Mouse (Mus musculus) liver, embryonic 16.5 days (tissue): ENCODE measurements around the gene Btbd11. TPM values are rescaled to one million over a fixed set of nuclear protein-coding genes. Genes with fewer than 3 reads are reported as not detected.

Source experiments
- ATAC-seq: fragments of 200-750 bp; cut with Nextera tagmentation; 2 replicates; pipeline ENCODE4 v1.8.0; 2017; ENCODE audit warnings: low read depth, mild to moderate bottlenecking, moderate number of reproducible peaks, moderate library complexity
- H3K27ac ChIP-seq: fragments of 300-500 bp; sonication (generic); 2 replicates; pipeline ENCODE4 v1.5.1; 2014; ENCODE audit warnings: mild to moderate bottlenecking, low read length
- H3K27me3 ChIP-seq: fragments of 300-500 bp; sonication (generic); 2 replicates; pipeline ENCODE4 v1.6.1; 2014; ENCODE audit warnings: low read depth, low read length, mixed read lengths; ENCODE audit not compliant: control insufficient read depth, insufficient read depth
- H3K36me3 ChIP-seq: fragments of 300-500 bp; sonication (generic); 2 replicates; pipeline ENCODE4 v1.6.1; 2014; ENCODE audit warnings: mild to moderate bottlenecking; ENCODE audit not compliant: control insufficient read depth, insufficient read depth
- H3K4me1 ChIP-seq: fragments of 300-500 bp; sonication (generic); 2 replicates; pipeline ENCODE4 v1.6.1; 2014; ENCODE audit warnings: low read depth, low read length, mixed read lengths; ENCODE audit not compliant: control insufficient read depth
- H3K4me2 ChIP-seq: fragments of 300-500 bp; sonication (generic); 2 replicates; pipeline ENCODE4 v1.6.1; 2014; ENCODE audit warnings: low read depth, low read length, mixed read lengths
- H3K4me3 ChIP-seq: fragments of 300-500 bp; sonication (generic); 2 replicates; pipeline ENCODE4 v1.5.1; 2014; ENCODE audit warnings: low read depth, mild to moderate bottlenecking, low read length
- H3K9ac ChIP-seq: fragments of 300-500 bp; sonication (generic); 2 replicates; pipeline ENCODE4 v1.6.1; 2014; ENCODE audit warnings: low read depth, low read length
- H3K9me3 ChIP-seq: fragments of 300-500 bp; sonication (generic); replicated peaks from 2 replicates; pipeline ENCODE4 v1.6.1; 2016; ENCODE audit warnings: low read length; ENCODE audit not compliant: control insufficient read depth
- WGBS: fragments of 180-500 bp; shearing (Covaris S2); extraction: QIAGEN DNeasy Blood & Tissue Kit; methylation state at CpG from one replicate; pipeline ENCODE4 v1.1.7; 2014; ENCODE audit not compliant: insufficient replicate concordance; 5-methylcytosine and 5-hydroxymethylcytosine counted together
- polyA plus RNA-seq: library from polyadenylated mRNA; unstranded; fragments of >200 nt; fragmentation: Nextera tagmentation; extraction: Ambion mirVana; gene quantifications from 2 replicates; pipeline ENCODE4 v1.2.1, GENCODE M21; 2015

Gene Btbd11
- polyA plus RNA-seq, 1 experiment from 2014 or later, result 0.31 TPM

DNA sequence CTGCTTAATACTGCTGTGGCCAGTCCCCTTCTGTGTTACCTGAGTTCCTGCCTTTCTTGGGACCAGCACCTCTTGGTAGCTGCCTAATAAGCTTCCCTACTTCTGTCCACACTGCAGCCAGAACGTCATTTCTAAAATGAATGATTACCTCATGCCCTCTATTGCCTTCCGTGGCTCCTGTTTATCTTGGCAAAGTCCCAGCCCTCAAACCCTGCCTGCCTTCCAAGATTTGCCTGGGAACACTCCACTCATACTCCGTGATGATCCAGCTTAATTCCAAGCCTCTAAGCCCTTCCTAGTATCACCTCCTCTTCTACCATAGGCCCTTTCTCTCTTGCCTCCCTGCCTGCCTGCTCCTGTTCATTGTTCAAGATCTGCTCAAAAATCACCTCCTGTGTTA lies 94.5 kb downstream of the Btbd11 start:
- no peaks in the 10 kb centered on the region for H3K27me3 ChIP-seq
- no peaks in the 10 kb centered on the region for H3K36me3 ChIP-seq
- ATAC-seq, result no peak
- 28% methylated on average over 3 of the region's 3 CpGs for WGBS
- no peak overlapping the region for H3K4me2 ChIP-seq
- H3K27ac ChIP-seq, result no peak overlapping the region
- H3K9me3 ChIP-seq, result no peaks in the 10 kb centered on the region
- no peak overlapping the region for H3K4me3 ChIP-seq
- H3K9ac ChIP-seq, result no peak overlapping the region
- H3K4me1 ChIP-seq, result no peaks in the 10 kb centered on the region

DNA sequence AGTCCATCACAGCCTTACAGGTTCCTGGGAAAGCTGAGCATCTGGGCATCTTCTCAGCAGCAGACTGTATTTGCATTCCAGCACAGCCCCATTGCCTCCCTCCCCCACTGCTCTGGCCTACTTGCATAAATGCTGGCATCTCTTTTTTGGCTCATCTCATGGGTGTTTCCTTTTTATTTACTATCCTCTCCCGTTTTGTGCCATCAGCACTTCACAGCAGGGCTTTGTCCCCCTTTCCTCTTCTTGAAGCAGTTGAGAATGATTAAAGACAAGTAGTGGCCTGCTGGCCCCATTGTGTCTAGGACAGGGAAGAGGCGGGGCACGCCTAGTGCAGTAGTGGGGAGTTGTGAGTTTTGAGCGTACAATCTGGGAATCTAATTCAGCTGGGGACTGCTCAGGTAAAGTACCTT lies 95.5 kb downstream of the Btbd11 start:
- 42% methylated on average over 4 of the region's 4 CpGs for WGBS

DNA sequence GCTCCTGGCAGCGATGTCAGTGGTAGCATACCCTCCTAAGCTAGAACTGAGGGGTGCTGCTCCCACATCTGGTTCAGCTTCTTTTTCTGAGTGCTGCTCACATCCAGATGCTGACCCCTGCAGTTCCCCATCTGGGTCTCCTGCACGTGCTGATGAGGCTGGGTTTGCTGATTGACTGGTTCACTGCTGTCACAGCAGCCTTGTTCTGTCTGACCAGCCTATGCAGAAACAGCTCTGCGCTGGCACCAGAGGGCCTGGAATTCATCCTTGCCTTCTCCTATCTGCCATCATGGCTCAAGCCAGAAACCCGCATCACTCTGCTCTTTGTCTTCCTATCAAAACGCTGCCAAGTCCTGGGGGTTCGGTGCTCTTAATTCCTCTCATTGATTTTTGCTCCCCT lies 95.9 kb downstream of the Btbd11 start:
- no peaks in the 10 kb centered on the region for H3K36me3 ChIP-seq
- no peak overlapping the region for H3K4me3 ChIP-seq
- no peak overlapping the region for H3K27ac ChIP-seq
- no peak overlapping the region for H3K9ac ChIP-seq
- 32% methylated on average over 6 of the region's 6 CpGs for WGBS
- H3K27me3 ChIP-seq, result no peaks in the 10 kb centered on the region
- H3K9me3 ChIP-seq, result no peaks in the 10 kb centered on the region
- no peaks in the 10 kb centered on the region for H3K4me1 ChIP-seq
- H3K4me2 ChIP-seq, result no peak overlapping the region
- no peak for ATAC-seq

More for the DNA sequence above, 95.5 kb downstream of the Btbd11 start:
- H3K4me3 ChIP-seq, result no peak overlapping the region
- no peaks in the 10 kb centered on the region for H3K4me1 ChIP-seq
- H3K27ac ChIP-seq, result no peak overlapping the region
- H3K36me3 ChIP-seq, result no peaks in the 10 kb centered on the region
- ATAC-seq, result no peak
- no peaks in the 10 kb centered on the region for H3K27me3 ChIP-seq
- H3K4me2 ChIP-seq, result no peak overlapping the region
- H3K9me3 ChIP-seq, result no peaks in the 10 kb centered on the region
- H3K9ac ChIP-seq, result no peak overlapping the region

DNA sequence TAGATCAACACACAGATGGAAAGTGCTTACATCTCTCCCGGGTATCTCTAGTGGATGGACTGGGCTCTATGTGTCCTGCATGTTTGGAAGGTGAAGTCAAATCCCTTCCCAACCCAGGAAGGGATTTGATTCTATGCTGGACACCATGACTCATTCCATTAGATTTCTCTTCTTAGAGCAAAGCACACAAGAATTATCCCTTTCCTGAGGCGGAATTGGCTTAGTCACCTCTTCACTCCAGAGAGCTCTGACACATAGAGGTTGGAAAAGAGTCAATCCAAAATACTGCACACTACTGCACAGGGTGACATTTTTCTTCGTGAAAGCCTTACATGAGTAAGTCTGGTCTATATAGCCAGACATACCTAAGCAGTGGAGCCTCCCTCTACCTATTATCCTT lies 99.8 kb downstream of the Btbd11 start:
- Histone ChIP-seq H3K27ac (no peak overlapping the region), H3K9me3 (no peaks in the 10 kb centered on the region), H3K4me3 (no peak overlapping the region), H3K9ac (no peak overlapping the region), H3K4me1 (no peaks in the 10 kb centered on the region), H3K4me2 (no peak overlapping the region), H3K27me3 (no peaks in the 10 kb centered on the region), H3K36me3 (no peaks in the 10 kb centered on the region)
- no peak for ATAC-seq
- 54% methylated on average over 3 of the region's 3 CpGs for WGBS

DNA sequence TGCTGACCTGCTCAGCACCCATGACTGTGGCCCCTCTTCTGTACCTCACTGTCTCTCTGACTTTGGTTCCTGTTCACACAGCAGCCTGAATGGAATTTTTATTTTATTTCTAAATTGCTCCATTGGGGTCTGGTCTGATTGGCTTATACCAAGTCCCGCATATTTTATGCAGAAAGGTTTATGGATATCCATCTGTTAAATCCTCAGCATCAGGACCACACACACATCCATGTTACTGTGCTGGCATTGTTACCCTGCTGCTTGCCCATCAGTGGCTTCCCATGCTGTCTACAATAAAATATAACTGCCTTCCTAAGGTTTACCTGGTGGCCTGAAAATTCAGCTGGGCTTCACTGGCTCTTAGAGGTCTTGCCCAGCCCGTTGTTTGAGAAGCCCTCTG lies 106.0 kb downstream of the Btbd11 start:
- Histone ChIP-seq H3K4me3 (no peak overlapping the region), H3K9me3 (no peaks in the 10 kb centered on the region), H3K9ac (no peak overlapping the region), H3K4me1 (no peaks in the 10 kb centered on the region), H3K27ac (no peak overlapping the region), H3K36me3 (no peaks in the 10 kb centered on the region), H3K4me2 (no peak overlapping the region), H3K27me3 (no peaks in the 10 kb centered on the region)
- WGBS, result 59% methylated on average over 2 of the region's 2 CpGs
- ATAC-seq, result no peak

DNA sequence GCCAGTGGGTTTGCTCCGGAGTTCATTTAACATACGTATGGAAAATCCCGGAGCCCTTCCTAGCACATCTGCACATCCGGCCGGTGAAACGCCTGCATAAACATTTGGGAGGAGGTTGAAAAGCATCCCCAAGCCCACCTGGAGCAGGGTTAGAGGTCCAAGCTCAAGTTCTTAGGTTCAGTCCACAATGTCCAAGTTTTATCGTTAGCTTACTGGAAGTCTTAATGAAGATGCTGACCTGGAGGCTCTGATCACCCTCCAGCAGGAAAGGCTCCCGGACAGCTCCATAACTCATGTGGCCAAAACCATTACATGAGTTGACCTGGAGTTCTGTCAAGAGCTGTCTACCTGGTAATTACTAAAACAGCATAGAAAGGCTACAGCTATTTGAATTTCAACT lies 109.7 kb downstream of the Btbd11 start:
- H3K4me1 ChIP-seq, result no peaks in the 10 kb centered on the region
- H3K9me3 ChIP-seq, result no peaks in the 10 kb centered on the region
- H3K36me3 ChIP-seq, result no peaks in the 10 kb centered on the region
- WGBS, result 79% methylated on average over 8 of the region's 8 CpGs
- ATAC-seq, result no peak
- H3K27ac ChIP-seq, result no peak overlapping the region
- no peak overlapping the region for H3K4me2 ChIP-seq
- H3K4me3 ChIP-seq, result no peak overlapping the region
- no peaks in the 10 kb centered on the region for H3K27me3 ChIP-seq
- H3K9ac ChIP-seq, result no peak overlapping the region

DNA sequence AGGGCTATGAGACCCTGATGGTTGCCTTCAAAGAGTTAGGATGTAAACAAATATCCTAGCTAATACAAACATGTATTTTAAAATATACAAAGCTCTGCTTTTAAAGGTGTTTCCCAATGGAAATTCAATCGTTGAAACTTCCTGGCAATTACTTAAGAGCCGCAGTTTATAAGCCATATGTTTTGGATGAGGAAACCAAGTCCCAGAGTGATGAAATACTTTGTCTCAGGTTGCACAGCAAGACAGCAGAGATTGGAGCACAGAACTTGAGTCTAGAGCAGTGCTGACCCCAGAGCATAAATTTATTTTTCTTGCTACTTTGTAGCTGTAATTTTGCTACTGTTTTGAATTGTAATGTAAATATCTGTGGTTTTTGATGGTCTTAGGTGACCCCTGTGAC lies 110.4 kb downstream of the Btbd11 start:
- Histone ChIP-seq H3K4me3 (no peak overlapping the region), H3K27me3 (no peaks in the 10 kb centered on the region), H3K27ac (no peak overlapping the region), H3K9ac (no peak overlapping the region), H3K4me1 (no peaks in the 10 kb centered on the region), H3K4me2 (no peak overlapping the region), H3K9me3 (no peaks in the 10 kb centered on the region), H3K36me3 (no peaks in the 10 kb centered on the region)
- no peak for ATAC-seq
- WGBS, result 47% methylated on average over 2 of the region's 2 CpGs

DNA sequence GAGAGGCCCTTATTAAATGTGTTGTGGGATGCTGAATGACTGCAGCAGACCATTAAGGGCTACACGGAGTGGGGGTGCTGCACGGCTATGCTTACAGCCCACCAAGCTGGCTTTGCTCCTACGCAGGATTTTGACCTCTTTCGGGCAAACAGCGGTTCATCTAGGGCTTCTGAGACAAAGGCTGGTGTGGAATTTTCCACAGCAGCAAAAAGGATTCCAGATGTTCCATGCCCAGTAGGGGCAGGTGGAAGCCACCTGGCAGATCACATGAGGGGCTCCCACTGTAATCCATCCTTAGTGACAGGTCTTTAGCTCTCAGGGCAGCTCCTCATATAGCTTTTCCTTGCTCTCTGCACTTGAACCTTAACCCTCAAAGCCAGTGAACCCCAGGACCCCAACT lies 111.3 kb downstream of the Btbd11 start:
- no peak overlapping the region for H3K4me2 ChIP-seq
- no peak overlapping the region for H3K4me3 ChIP-seq
- H3K9me3 ChIP-seq, result no peaks in the 10 kb centered on the region
- H3K27me3 ChIP-seq, result no peaks in the 10 kb centered on the region
- H3K9ac ChIP-seq, result no peak overlapping the region
- ATAC-seq, result no peak
- 80% methylated on average over 5 of the region's 5 CpGs for WGBS
- no peaks in the 10 kb centered on the region for H3K4me1 ChIP-seq
- no peaks in the 10 kb centered on the region for H3K36me3 ChIP-seq
- no peak overlapping the region for H3K27ac ChIP-seq

DNA sequence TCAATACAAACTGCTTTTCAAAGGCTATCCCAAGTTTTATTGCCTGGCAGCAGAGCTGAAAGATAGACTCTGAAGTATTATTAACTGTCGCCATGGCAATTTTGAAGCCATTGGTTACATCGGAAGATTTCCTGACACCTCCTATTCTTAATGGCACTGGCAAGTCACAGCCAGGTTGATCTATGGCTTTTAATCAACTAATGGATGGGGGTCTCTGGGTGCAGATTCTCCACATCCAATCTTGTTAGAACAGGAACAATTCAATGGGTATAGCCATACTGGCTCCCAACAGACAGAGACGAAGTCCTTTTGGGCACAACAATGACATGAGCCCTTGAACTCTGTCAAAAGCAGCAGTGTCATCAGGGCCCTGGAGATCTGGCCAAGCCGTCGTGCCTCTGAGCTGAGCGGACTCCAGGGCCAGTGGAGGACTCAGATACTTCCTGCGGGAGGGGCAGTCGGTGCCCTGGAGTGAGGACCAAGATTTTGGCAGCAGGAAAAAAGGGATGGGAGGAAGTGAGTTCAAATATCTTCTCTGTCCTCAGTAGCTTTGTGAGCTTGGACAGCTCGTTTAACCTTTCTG lies 114.0 kb downstream of the Btbd11 start:
- no peak overlapping the region for H3K9ac ChIP-seq
- 64% methylated on average over 9 of the region's 9 CpGs for WGBS
- H3K9me3 ChIP-seq, result no peaks in the 10 kb centered on the region
- H3K4me3 ChIP-seq, result no peak overlapping the region
- no peaks in the 10 kb centered on the region for H3K36me3 ChIP-seq
- no peak overlapping the region for H3K27ac ChIP-seq
- no peaks in the 10 kb centered on the region for H3K27me3 ChIP-seq
- ATAC-seq, result no peak
- H3K4me2 ChIP-seq, result no peak overlapping the region
- H3K4me1 ChIP-seq, result no peaks in the 10 kb centered on the region
